8 mouse cellular contexts compared by ENCODE assay signal in the genomic region with DNA sequence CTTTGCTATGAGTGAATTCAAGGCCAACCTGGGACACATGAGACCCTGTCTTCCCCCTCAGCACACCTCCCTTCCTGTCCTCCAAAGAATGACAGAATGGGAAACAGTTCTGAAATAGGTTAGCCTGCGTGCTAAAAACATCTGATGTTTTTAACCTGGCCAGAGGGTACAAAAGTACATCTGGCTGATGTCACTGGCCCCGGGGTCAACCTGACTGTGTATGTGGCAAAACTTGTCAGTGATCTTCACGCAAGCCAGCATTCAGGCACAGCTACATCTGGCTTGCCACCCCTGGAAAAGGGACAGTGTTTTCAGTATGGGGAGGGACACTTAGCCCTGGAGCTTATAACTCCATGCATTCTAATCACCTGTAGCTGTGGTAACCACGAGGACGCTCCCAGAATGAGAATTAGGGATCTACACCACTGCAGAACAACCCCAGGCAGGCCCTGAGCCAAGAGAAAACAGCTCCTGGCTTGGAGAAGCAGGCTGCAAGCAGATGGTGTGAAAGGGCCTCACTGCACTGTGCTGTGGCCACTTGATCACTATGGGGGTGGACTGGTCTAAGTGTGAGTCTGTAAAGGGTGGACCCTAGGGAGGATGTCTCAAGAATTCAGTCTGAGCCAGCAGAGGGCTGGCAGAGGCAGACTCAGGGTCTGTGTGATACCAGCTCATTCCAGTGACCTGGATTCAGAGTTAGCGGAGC. TPM values are rescaled to one million over a fixed set of nuclear protein-coding genes. Genes with fewer than 3 reads are reported as not detected.
DNase-seq lines count a peak whose midpoint lies in the region; ATAC-seq and TF ChIP-seq lines count a peak whose summit lies in the region.

No protein-coding gene starts in this region.

- no peak for TF ChIP-seq CTCF in ES-Bruce4 (IDR thresholded peaks at IDR 0.05; ENCODE audit: low read depth, low read length)
- TF ChIP-seq CTCF in bone marrow macrophage, adult 2 months (IDR thresholded peaks at IDR 0.05; ENCODE audit: low read depth, low read length): no peak

- H3K4me3 ChIP-seq in ES-Bruce4 (ENCODE audit: low read depth, low read length): no peak overlapping the region
- H3K4me3 ChIP-seq in bone marrow macrophage, adult 2 months (ENCODE audit: insufficient read depth, low read length): no peak overlapping the region
- no peak overlapping the region for H3K4me3 ChIP-seq in limb, embryonic 12.5 days (replicated peaks)

- H3K27me3 ChIP-seq in ES-Bruce4 (ENCODE audit: control insufficient read depth, insufficient read depth, low read length, poor library complexity, severe bottlenecking): no peaks in the 10 kb centered on the region
- H3K27me3 ChIP-seq in limb, embryonic 12.5 days: no peaks in the 10 kb centered on the region

- no peak overlapping the region for H3K9ac ChIP-seq in ES-Bruce4 (ENCODE audit: low read depth, poor library complexity, severe bottlenecking)
- H3K9ac ChIP-seq in limb, embryonic 12.5 days (replicated peaks): 0 out of 2 replicates have a peak overlapping the region, but pooled peaks have one; percentile 0

- peak; percentile 60 to 76 for DNase-seq in frontal cortex, adult 2 months (ENCODE audit: extremely low spot score in 1 of 2, low spot score in 1 of 2)
- DNase-seq in kidney, adult 18-20 months: peak; percentile 67
- DNase-seq in right cerebral cortex, adult 18-20 months: peak; percentile 80
- no peak for DNase-seq in c-Kit-positive CD71-positive TER-119-positive erythroid progenitor cells, embryonic 14.5 days (ENCODE audit: low spot score)
- no peak for DNase-seq in urinary bladder, postnatal 25 days (ENCODE audit: low spot score)

- no peak overlapping the region for H3K4me2 ChIP-seq in limb, embryonic 12.5 days

- H3K4me1 ChIP-seq in ES-Bruce4 (ENCODE audit: control insufficient read depth, insufficient read depth, low read length): peaks cover 18% of the 10 kb centered on the region
- peaks cover 50% of the 10 kb centered on the region for H3K4me1 ChIP-seq in bone marrow macrophage, adult 2 months (ENCODE audit: control insufficient read depth, insufficient read depth, low read length)
- H3K4me1 ChIP-seq in limb, embryonic 12.5 days (replicated peaks): peaks cover 38% of the 10 kb centered on the region

- peaks cover 14% of the 10 kb centered on the region for H3K36me3 ChIP-seq in ES-Bruce4 (ENCODE audit: control insufficient read depth, insufficient read depth, low read length, poor library complexity, severe bottlenecking)
- H3K36me3 ChIP-seq in limb, embryonic 12.5 days: peaks cover 21% of the 10 kb centered on the region

- H3K9me3 ChIP-seq in ES-Bruce4 (replicated peaks; ENCODE audit: control insufficient read depth, insufficient read depth, low read length, poor library complexity, severe bottlenecking): no peaks in the 10 kb centered on the region
- H3K9me3 ChIP-seq in limb, embryonic 12.5 days: no peaks in the 10 kb centered on the region

- peak overlapping the region; percentile 26 for H3K27ac ChIP-seq in ES-Bruce4 (ENCODE audit: insufficient read depth, low read length)
- peak overlapping the region; percentile 21 for H3K27ac ChIP-seq in bone marrow macrophage, adult 2 months (ENCODE audit: insufficient read depth, low read depth, low read length)
- H3K27ac ChIP-seq in limb, embryonic 12.5 days: peak overlapping the region; percentile 82

- no peak for TF ChIP-seq EP300 in ES-Bruce4 (IDR thresholded peaks at IDR 0.05; ENCODE audit: insufficient read depth, low read depth, low read length)

- 72% methylated on average over 6 of the region's 6 CpGs for WGBS in limb, embryonic 12.5 days

- ATAC-seq in limb, embryonic 12.5 days (ENCODE audit: insufficient number of reproducible peaks, insufficient read depth, low FRiP score, low TSS enrichment, low read depth): no peak

- TF ChIP-seq POLR2A in ES-Bruce4 (IDR thresholded peaks at IDR 0.05; ENCODE audit: insufficient read depth, low read length): no peak
- no peak for TF ChIP-seq POLR2A in bone marrow macrophage, adult 2 months (IDR thresholded peaks at IDR 0.05; ENCODE audit: borderline replicate concordance, low read depth, low read length)

RNA-seq across cellular contexts. Expression of a gene that starts 35.3 kb away (rescaled TPM):
- 109 and 114 TPM in 2 replicates for polyA plus RNA-seq in ES-Bruce4 (2011; ENCODE audit: insufficient read depth, insufficient read length, low read depth, missing spikeins)
- 510 and 575 TPM in 2 replicates for polyA plus RNA-seq in bone marrow macrophage, adult 2 months (2012; ENCODE audit: insufficient read depth, insufficient read length, missing spikeins)
- polyA plus RNA-seq in frontal cortex, adult 2 months (2012; rRNA removed): 109 and 123 TPM in 2 replicates
- 45.4 and 47.1 TPM in 2 replicates for polyA plus RNA-seq in limb, embryonic 12.5 days (2016; fragmentation: Nextera tagmentation; extraction: Ambion mirVana)

Comparison
In these comparisons a context has a peak if more than half of its experiments do, and no peak if none do; other contexts are left out.
1. H3K27ac ChIP-seq: peak in every context shown above with its lines; median percentile 82 in limb, embryonic 12.5 days; 26 in ES-Bruce4; 21 in bone marrow macrophage, adult 2 months.
2. DNase-seq: peak in frontal cortex, adult 2 months (2 of 2), kidney, adult 18-20 months (single experiment) and right cerebral cortex, adult 18-20 months (single experiment); none in c-Kit-positive CD71-positive TER-119-positive erythroid progenitor cells, embryonic 14.5 days (single experiment) and urinary bladder, postnatal 25 days (single experiment).